Mouse (Mus musculus) layer of hippocampus, adult 2 months (tissue): ENCODE results near the gene Wdr76. TPM values are rescaled to one million over a fixed set of nuclear protein-coding genes. Genes with fewer than 3 reads are reported as not detected.
A peak's percentile ranks its signal among the peaks of the same experiment; 100 is the strongest.
"Not testable (repeated sequence)": the region's sequence is repeated elsewhere in the genome, so short reads cannot be mapped to it uniquely, and the experiment has no call there.

Experiments used
- DNase-seq, 2 experiments: peaks; one replicate each; pipeline ENCODE4 v3.0.0; 2022; ENCODE audit warnings: low spot score in 2 of 2
- H3K27ac ChIP-seq: fragments of 200-600 bp; 2 replicates; pipeline ENCODE4 v1.8.1; 2022
- H3K4me3 ChIP-seq: fragments of 200-600 bp; 2 replicates; pipeline ENCODE4 v1.8.1; 2022; ENCODE audit warnings: mild to moderate bottlenecking
- CTCF ChIP-seq: fragments of 200-600 bp; conservative IDR thresholded peaks from 2 replicates; pipeline ENCODE4 v1.8.1; 2022; ENCODE audit warnings: antibody characterized with exemption, mild to moderate bottlenecking, moderate library complexity
- total RNA-seq, 2 experiments: library from RNA; stranded (reverse); gene quantifications; 2 replicates each; pipeline ENCODE4 v1.2.3; 2021

Gene Wdr76
- total RNA-seq, 2 experiments from 2014 or later, result 2.6 to 2.8 TPM

- no peak for DNase-seq
- Histone ChIP-seq H3K27ac (no peak overlapping the region), H3K4me3 (peak overlapping the region; percentile 88)
- TF ChIP-seq CTCF, result no peak
These were observed 839 bp downstream of the Wdr76 start for GRCm38 (mm10) chr2:121507173-121507950.

GRCm38 (mm10) chr2:121507951-121508330, 1.4 kb downstream of the Wdr76 start:
- Histone ChIP-seq H3K27ac (no peak overlapping the region), H3K4me3 (no peak overlapping the region)
- TF ChIP-seq CTCF, result no peak
- DNase-seq, result no peak

GRCm38 (mm10) chr2:121509584-121509983, 3.1 kb downstream of the Wdr76 start:
- Histone ChIP-seq H3K27ac (0 out of 2 replicates have a peak overlapping the region, but pooled peaks have one; percentile 23), H3K4me3 (peak overlapping the region; percentile 56)
- no peak for TF ChIP-seq CTCF
- peak; percentile 27 to 64 for DNase-seq

GRCm38 (mm10) chr2:121511401-121511800, 4.9 kb downstream of the Wdr76 start:
- no peak for DNase-seq
- Histone ChIP-seq H3K4me3 (no peak overlapping the region), H3K27ac (no peak overlapping the region)
- TF ChIP-seq CTCF, result no peak

GRCm38 (mm10) chr2:121512991-121513765, 6.7 kb downstream of the Wdr76 start:
- DNase-seq, H3K4me3 ChIP-seq, H3K27ac ChIP-seq: not testable (repeated sequence)

- DNase-seq, result no peak
- Histone ChIP-seq H3K27ac (no peak overlapping the region), H3K4me3 (no peak overlapping the region)
- TF ChIP-seq CTCF, result no peak
These were observed 7.7 kb downstream of the Wdr76 start for GRCm38 (mm10) chr2:121514211-121514610.

- Histone ChIP-seq H3K4me3 (no peak overlapping the region), H3K27ac (no peak overlapping the region)
- no peak for DNase-seq
- TF ChIP-seq CTCF, result no peak
These were observed 11.6 kb downstream of the Wdr76 start for GRCm38 (mm10) chr2:121518106-121518505.

- H3K27ac ChIP-seq, DNase-seq, H3K4me3 ChIP-seq: not testable (repeated sequence)
These were observed 12.2 kb downstream of the Wdr76 start for GRCm38 (mm10) chr2:121518711-121519110.

- no peak overlapping the region for H3K4me3 ChIP-seq
- H3K27ac ChIP-seq, result no peak overlapping the region
- no peak for TF ChIP-seq CTCF
- no peak for DNase-seq
These were observed 15.5 kb downstream of the Wdr76 start for GRCm38 (mm10) chr2:121522006-121522405.

- H3K4me3 ChIP-seq, H3K27ac ChIP-seq, DNase-seq: not testable (repeated sequence)
These were observed 16.3 kb downstream of the Wdr76 start for GRCm38 (mm10) chr2:121522830-121523229.

- DNase-seq, result no peak
- TF ChIP-seq CTCF, result no peak
These were observed 18.5 kb downstream of the Wdr76 start for GRCm38 (mm10) chr2:121525056-121525455.

GRCm38 (mm10) chr2:121544829-121545228, 38.3 kb downstream of the Wdr76 start:
- Histone ChIP-seq H3K27ac (no peak overlapping the region), H3K4me3 (no peak overlapping the region)
- TF ChIP-seq CTCF, result peak; percentile 38
- no peak for DNase-seq

More at GRCm38 (mm10) chr2:121525056-121525455, 18.5 kb downstream of the Wdr76 start:
- Histone ChIP-seq H3K27ac (no peak overlapping the region), H3K4me3 (no peak overlapping the region)

GRCm38 (mm10) chr2:121549630-121550029, 43.1 kb downstream of the Wdr76 start:
- no peak for DNase-seq
- no peak for TF ChIP-seq CTCF

More at GRCm38 (mm10) chr2:121549630-121550029, 43.1 kb downstream of the Wdr76 start:
- Histone ChIP-seq H3K27ac (no peak overlapping the region), H3K4me3 (no peak overlapping the region)
